Comparison of ENCODE assay signal across 24 mouse cellular contexts in genomic region chr7:19467638-19468037, GRCm38 (mm10). TPM values are rescaled to one million over a fixed set of nuclear protein-coding genes. Genes with fewer than 3 reads are reported as not detected.
A peak's percentile ranks its signal among the peaks of the same experiment; 100 is the strongest.
DNase-seq lines count a peak whose midpoint lies in the region; ATAC-seq and TF ChIP-seq lines count a peak whose summit lies in the region.
"Had no signal": no experiment of that assay in that cellular context is flagged by ENCODE, and none has a peak within 500 bp of the region (broad histone marks: within the 10 kb centered on the region; RNA-seq: fewer than 3 reads in every experiment).

No protein-coding gene starts in this region.

- no peaks in the 10 kb centered on the region for H3K9me3 ChIP-seq in kidney, embryonic 15.5 days (replicated peaks)
- H3K9me3 ChIP-seq in liver, embryonic 11.5 days (ENCODE audit: control insufficient read depth, low read length) = no peaks in the 10 kb centered on the region
- H3K9me3 ChIP-seq: forebrain, embryonic 12.5 days; limb, embryonic 13.5 days had no signal

- no peak overlapping the region for H3K4me3 ChIP-seq in kidney, embryonic 15.5 days (replicated peaks)
- no peak overlapping the region for H3K4me3 ChIP-seq in liver, embryonic 11.5 days (ENCODE audit: low read depth, low read length)
- H3K4me3 ChIP-seq in myocyte = no peak overlapping the region
- H3K4me3 ChIP-seq: forebrain, embryonic 12.5 days; limb, embryonic 13.5 days; midbrain, embryonic 10.5 days had no signal

- no peak overlapping the region for H3K27ac ChIP-seq in kidney, embryonic 15.5 days
- H3K27ac ChIP-seq in liver, embryonic 11.5 days (ENCODE audit: low read depth, low read length) = no peak overlapping the region
- H3K27ac ChIP-seq: forebrain, embryonic 12.5 days; limb, embryonic 13.5 days; midbrain, embryonic 10.5 days had no signal

- no peak overlapping the region for H3K9ac ChIP-seq in kidney, embryonic 15.5 days
- H3K9ac ChIP-seq in liver, embryonic 11.5 days (ENCODE audit: low read depth, low read length) = no peak overlapping the region
- H3K9ac ChIP-seq: forebrain, embryonic 12.5 days; limb, embryonic 13.5 days had no signal

- H3ac ChIP-seq in myocyte (ENCODE audit: control insufficient read depth, insufficient read length) = no peak overlapping the region

- peaks cover 58% of the 10 kb centered on the region for H3K27me3 ChIP-seq in kidney, embryonic 15.5 days
- H3K27me3 ChIP-seq in liver, embryonic 11.5 days (replicated peaks; ENCODE audit: control insufficient read depth, insufficient read depth, low read length) = peaks cover 20% of the 10 kb centered on the region
- peaks cover 26% of the 10 kb centered on the region for H3K27me3 ChIP-seq in myocyte (ENCODE audit: control insufficient read depth, insufficient read depth, insufficient read length)

- WGBS in kidney, embryonic 15.5 days = 34% methylated on average over 6 of the region's 6 CpGs
- WGBS in liver, embryonic 11.5 days = 28% methylated on average over 6 of the region's 6 CpGs

- peaks cover 31% of the 10 kb centered on the region for H3K4me1 ChIP-seq in kidney, embryonic 15.5 days
- peaks cover 24% of the 10 kb centered on the region for H3K4me1 ChIP-seq in liver, embryonic 11.5 days (replicated peaks; ENCODE audit: control insufficient read depth, insufficient read depth, low read length)

- ATAC-seq in kidney, embryonic 15.5 days (replicated peaks; ENCODE audit: low FRiP score) = no peak
- no peak for ATAC-seq in liver, embryonic 11.5 days (replicated peaks; ENCODE audit: low FRiP score)
- ATAC-seq: CD4-positive, CD25-positive, alpha-beta regulatory T cell, adult 4 months; hindbrain, embryonic 16.5 days; intestine, postnatal 0 days; Patski had no signal

- no peaks in the 10 kb centered on the region for H3K79me2 ChIP-seq in myocyte (ENCODE audit: control insufficient read depth, insufficient read depth)

- no peak overlapping the region for H3K4me2 ChIP-seq in kidney, embryonic 15.5 days
- 0 out of 2 replicates have a peak overlapping the region, but pooled peaks have one; percentile 4 for H3K4me2 ChIP-seq in liver, embryonic 11.5 days
- H3K4me2 ChIP-seq in myocyte (ENCODE audit: low read depth) = no peak overlapping the region
- H3K4me2 ChIP-seq: forebrain, embryonic 12.5 days; limb, embryonic 13.5 days had no signal

- peak; percentile 55 for DNase-seq in kidney, adult 9 months
- peak; percentile 60 for DNase-seq in A20 (ENCODE audit: low read depth, low spot score)
- no peak for DNase-seq in liver, embryonic 11.5 days (ENCODE audit: low spot score)
- no peak for DNase-seq in spleen, postnatal 36 days (ENCODE audit: low spot score in 2 of 2)
- DNase-seq in urinary bladder, adult 2 months (ENCODE audit: low spot score) = no peak
- DNase-seq: cerebellum, adult 11-12 months; cerebellum, postnatal 36 days; heart, adult 18-20 months; heart, postnatal 36 days; lung, adult 18-20 months; lung, postnatal 14 days; right cerebral cortex, adult 18-20 months had no signal

- no peaks in the 10 kb centered on the region for H3K36me3 ChIP-seq in kidney, embryonic 15.5 days
- H3K36me3 ChIP-seq in liver, embryonic 11.5 days (ENCODE audit: control insufficient read depth, insufficient read depth, low read length) = no peaks in the 10 kb centered on the region
- H3K36me3 ChIP-seq in myocyte (ENCODE audit: control insufficient read depth, insufficient read depth) = no peaks in the 10 kb centered on the region
- H3K36me3 ChIP-seq: forebrain, embryonic 12.5 days; limb, embryonic 13.5 days; midbrain, embryonic 10.5 days had no signal

- TF ChIP-seq POLR2A in myocyte (IDR thresholded peaks at IDR 0.05; ENCODE audit: insufficient read length, low read depth) = no peak

TF ChIP-seq in myocyte, 11 proteins besides CTCF, POLR2A, EP300 and RAD21:
- no peak for TF ChIP-seq E2F4 (IDR thresholded peaks at IDR 0.05; ENCODE audit: insufficient read depth)
- TF ChIP-seq MYOD1 (IDR thresholded peaks at IDR 0.05; ENCODE audit: control insufficient read depth in 1 of 3, insufficient read length in 2 of 3, low read depth in 2 of 3) = peak in 2 of 3 experiments; percentile 0 to 36
- TF ChIP-seq REST (IDR thresholded peaks at IDR 0.05; ENCODE audit: insufficient read depth, insufficient read length) = no peak
- TF ChIP-seq MAX (IDR thresholded peaks at IDR 0.05; ENCODE audit: low read depth) = no peak
- peak in 1 of 3 experiments; percentile 35 for TF ChIP-seq MYOG (IDR thresholded peaks at IDR 0.05; ENCODE audit: control insufficient read depth in 1 of 3, insufficient read depth in 1 of 3, insufficient read length in 2 of 3, low read depth in 2 of 3)
- no peak for TF ChIP-seq CEBPB (IDR thresholded peaks at IDR 0.05; ENCODE audit: insufficient read depth, poor library complexity, severe bottlenecking)
- no peak for TF ChIP-seq SRF (IDR thresholded peaks at IDR 0.05; ENCODE audit: control insufficient read depth, insufficient read length, low read depth)
- no peak for TF ChIP-seq TCF12 (IDR thresholded peaks at IDR 0.05; ENCODE audit: insufficient read depth, poor library complexity, severe bottlenecking)

RNA-seq across cellular contexts. Expression of gene Exoc3l2, which starts 4.5 kb away (rescaled TPM):
- 3.0 TPM in 2 replicates for polyA plus RNA-seq in kidney, embryonic 15.5 days (2015; fragmentation: Nextera tagmentation; extraction: Ambion mirVana)
- 4.3 and 5.6 TPM in 2 replicates for polyA plus RNA-seq in liver, embryonic 11.5 days (2014; fragmentation: Nextera tagmentation; extraction: Ambion mirVana)
- polyA plus RNA-seq in myocyte (2012; fragmentation: generic; extraction: Trizol) = not detected
- 8.4 and 10.2 TPM in 2 replicates for polyA plus RNA-seq in urinary bladder, adult 2 months (2012; rRNA removed)
- polyA plus RNA-seq: CD4-positive, CD25-positive, alpha-beta regulatory T cell, adult 4 months; Patski had no signal

RNA-seq across cellular contexts. Expression of gene Mark4, which starts 9.0 kb away (rescaled TPM):
- polyA plus RNA-seq in kidney, embryonic 15.5 days (2015; fragmentation: Nextera tagmentation; extraction: Ambion mirVana) = 6.6 and 9.4 TPM in 2 replicates
- 6.7 and 7.7 TPM in 2 replicates for polyA plus RNA-seq in liver, embryonic 11.5 days (2014; fragmentation: Nextera tagmentation; extraction: Ambion mirVana)
- 18.2 TPM for polyA plus RNA-seq in myocyte (2012; fragmentation: generic; extraction: Trizol)
- 13.3 and 19.4 TPM in 2 replicates for polyA plus RNA-seq in urinary bladder, adult 2 months (2012; rRNA removed)

RNA-seq across cellular contexts. Expression of gene Bloc1s3, which starts 40.5 kb away (rescaled TPM):
- polyA plus RNA-seq in kidney, embryonic 15.5 days (2015; fragmentation: Nextera tagmentation; extraction: Ambion mirVana) = 2.3 and 2.6 TPM in 2 replicates
- 2.0 and 2.1 TPM in 2 replicates for polyA plus RNA-seq in liver, embryonic 11.5 days (2014; fragmentation: Nextera tagmentation; extraction: Ambion mirVana)
- 7.8 TPM for polyA plus RNA-seq in myocyte (2012; fragmentation: generic; extraction: Trizol)
- 6.6 and 7.4 TPM in 2 replicates for polyA plus RNA-seq in urinary bladder, adult 2 months (2012; rRNA removed)

RNA-seq across cellular contexts. Expression of gene Trappc6a, which starts 40.6 kb away (rescaled TPM):
- 76.2 and 81.2 TPM in 2 replicates for polyA plus RNA-seq in kidney, embryonic 15.5 days (2015; fragmentation: Nextera tagmentation; extraction: Ambion mirVana)
- polyA plus RNA-seq in liver, embryonic 11.5 days (2014; fragmentation: Nextera tagmentation; extraction: Ambion mirVana) = 97.4 and 108 TPM in 2 replicates
- 57.3 TPM for polyA plus RNA-seq in myocyte (2012; fragmentation: generic; extraction: Trizol)
- polyA plus RNA-seq in urinary bladder, adult 2 months (2012; rRNA removed) = 58.7 and 77.3 TPM in 2 replicates

RNA-seq across cellular contexts. Expression of gene Nkpd1, which starts 50.0 kb away (rescaled TPM):
- 0.10 and 0.15 TPM in 2 replicates for polyA plus RNA-seq in kidney, embryonic 15.5 days (2015; fragmentation: Nextera tagmentation; extraction: Ambion mirVana)
- not detected in 2 replicates for polyA plus RNA-seq in liver, embryonic 11.5 days (2014; fragmentation: Nextera tagmentation; extraction: Ambion mirVana)
- 0.06 TPM for polyA plus RNA-seq in myocyte (2012; fragmentation: generic; extraction: Trizol)
- polyA plus RNA-seq in urinary bladder, adult 2 months (2012; rRNA removed) = 1.5 and 1.6 TPM in 2 replicates
- polyA plus RNA-seq: CD4-positive, CD25-positive, alpha-beta regulatory T cell, adult 4 months; forebrain, embryonic 12.5 days; heart, embryonic 14.5 days; intestine, postnatal 0 days; neural tube, embryonic 11.5 days; stomach, embryonic 14.5 days had no signal

Comparison
In these comparisons a context has a peak if more than half of its experiments do, and no peak if none do; other contexts are left out.
1. DNase-seq: peak in kidney, adult 9 months (single experiment) and A20 (single experiment); none in liver, embryonic 11.5 days (single experiment), spleen, postnatal 36 days (0 of 2) and urinary bladder, adult 2 months (single experiment).